Mouse (Mus musculus) olfactory bulb, adult 2 months (tissue): ENCODE data around the gene Arrdc2.

Experiments used
- CTCF ChIP-seq: fragments of 200-500 bp; IDR thresholded peaks from 2 replicates; pipeline ENCODE4 v1.5.1; 2012; ENCODE audit warnings: low read depth, mild to moderate bottlenecking, low read length, moderate library complexity; ENCODE audit not compliant: insufficient read depth
- POLR2A ChIP-seq: fragments of 200-500 bp; IDR thresholded peaks from 2 replicates; pipeline ENCODE4 v1.6.1; 2012; ENCODE audit warnings: mild to moderate bottlenecking, low read depth, low read length, moderate library complexity; ENCODE audit not compliant: insufficient read depth

- no peak for TF ChIP-seq CTCF
- no peak for TF ChIP-seq POLR2A
Observed at GRCm38 (mm10) chr8:70868559-70869198, 29.2 kb upstream of the Arrdc2 start.
